28 mouse cellular contexts compared by ENCODE assay signal in genomic region chr5:132909056-132909455, GRCm38 (mm10).
DNase-seq lines count a peak whose midpoint lies in the region; ATAC-seq and TF ChIP-seq lines count a peak whose summit lies in the region.
"Had no signal": no experiment of that assay in that cellular context is flagged by ENCODE, and none has a peak within 500 bp of the region (broad histone marks: within the 10 kb centered on the region; RNA-seq: fewer than 3 reads in every experiment).

No protein-coding gene starts in this region.

- no peak overlapping the region for H3K9ac ChIP-seq in hindbrain, postnatal 0 days (replicated peaks; ENCODE audit: low read length)
- no peak overlapping the region for H3K9ac ChIP-seq in hindbrain, embryonic 13.5 days
- H3K9ac ChIP-seq: embryonic facial prominence, embryonic 15.5 days; forebrain, embryonic 13.5 days; hindbrain, embryonic 14.5 days; limb, embryonic 13.5 days; lung, embryonic 15.5 days; neural tube, embryonic 12.5 days had no signal

- H3K27me3 ChIP-seq in hindbrain, postnatal 0 days (ENCODE audit: insufficient read depth, low read length), result no peaks in the 10 kb centered on the region
- H3K27me3 ChIP-seq in hindbrain, embryonic 13.5 days, result no peaks in the 10 kb centered on the region
- H3K27me3 ChIP-seq: CH12.LX; embryonic facial prominence, embryonic 15.5 days; forebrain, embryonic 13.5 days; limb, embryonic 13.5 days; lung, embryonic 15.5 days; neural tube, embryonic 12.5 days had no signal

- no peaks in the 10 kb centered on the region for H3K36me3 ChIP-seq in hindbrain, postnatal 0 days (ENCODE audit: insufficient read depth, low read length)
- no peaks in the 10 kb centered on the region for H3K36me3 ChIP-seq in hindbrain, embryonic 13.5 days
- H3K36me3 ChIP-seq: embryonic facial prominence, embryonic 15.5 days; heart, embryonic 10.5 days; limb, embryonic 13.5 days; lung, embryonic 15.5 days; midbrain, embryonic 10.5 days; neural tube, embryonic 12.5 days had no signal

- H3K27ac ChIP-seq in hindbrain, postnatal 0 days, result no peak overlapping the region
- H3K27ac ChIP-seq in hindbrain, embryonic 13.5 days, result no peak overlapping the region
- H3K27ac ChIP-seq: embryonic facial prominence, embryonic 15.5 days; forebrain, embryonic 13.5 days; heart, embryonic 10.5 days; hindbrain, embryonic 14.5 days; limb, embryonic 13.5 days; lung, embryonic 15.5 days; midbrain, embryonic 10.5 days; neural tube, embryonic 12.5 days had no signal

- TF ChIP-seq POLR2A in brain, embryonic 14.5 days (IDR thresholded peaks at IDR 0.05; ENCODE audit: borderline replicate concordance, extremely low read depth, insufficient read depth, insufficient read length, poor library complexity, severe bottlenecking), result no peak

- peak; percentile 19 for DNase-seq in hindbrain, postnatal 0 days (ENCODE audit: low spot score)
- DNase-seq in brain, embryonic 14.5 days (ENCODE audit: low read depth), result peak; percentile 16
- peak; percentile 65 for DNase-seq in cerebellum, adult 9-10 months
- peak; percentile 19 to 37 for DNase-seq in cerebellum, postnatal 36 days
- DNase-seq: adrenal gland, adult 2 months; adrenal gland, postnatal 36 days; B cell, adult 2 months; gastrocnemius, postnatal 10 days; heart, postnatal 4 days; kidney, adult 11 months; kidney, postnatal 14 days; right cerebral cortex, postnatal 14 days had no signal

- H3K9me3 ChIP-seq in hindbrain, postnatal 0 days (ENCODE audit: low read length), result no peaks in the 10 kb centered on the region
- H3K9me3 ChIP-seq in hindbrain, embryonic 13.5 days, result no peaks in the 10 kb centered on the region
- H3K9me3 ChIP-seq: embryonic facial prominence, embryonic 15.5 days; forebrain, embryonic 13.5 days; heart, embryonic 10.5 days; limb, embryonic 13.5 days; lung, embryonic 15.5 days; midbrain, embryonic 10.5 days; neural tube, embryonic 12.5 days had no signal

- 0 out of 2 replicates have a peak, but pooled peaks cover 3% of the 10 kb centered on the region for H3K4me1 ChIP-seq in hindbrain, postnatal 0 days (ENCODE audit: insufficient read depth, low read length)
- H3K4me1 ChIP-seq in hindbrain, embryonic 13.5 days (replicated peaks), result no peaks in the 10 kb centered on the region
- H3K4me1 ChIP-seq: embryonic facial prominence, embryonic 15.5 days; heart, embryonic 10.5 days; limb, embryonic 13.5 days; lung, embryonic 15.5 days; neural tube, embryonic 12.5 days had no signal

- ATAC-seq in hindbrain, postnatal 0 days, result no peak
- no peak for ATAC-seq in hindbrain, embryonic 13.5 days (ENCODE audit: low FRiP score)
- ATAC-seq in CD4-positive, CD25-positive, alpha-beta regulatory T cell, adult 4 months, result no peak
- ATAC-seq: activated CD4-positive, CD25-positive, alpha-beta regulatory T cell, adult 4 months; forebrain, embryonic 13.5 days; inflammation-experienced regulatory T-cells, adult 6 months; midbrain, embryonic 16.5 days had no signal

- TF ChIP-seq CTCF in hindbrain, postnatal 0 days (IDR thresholded peaks at IDR 0.05; ENCODE audit: low read depth), result no peak
- no peak for TF ChIP-seq CTCF in brain, embryonic 14.5 days (IDR thresholded peaks at IDR 0.05; ENCODE audit: borderline replicate concordance, extremely low read depth, insufficient read depth, insufficient read length)

- H3K4me3 ChIP-seq in hindbrain, postnatal 0 days (ENCODE audit: low read length), result no peak overlapping the region
- H3K4me3 ChIP-seq in hindbrain, embryonic 13.5 days, result no peak overlapping the region
- H3K4me3 ChIP-seq: embryonic facial prominence, embryonic 15.5 days; forebrain, embryonic 13.5 days; heart, embryonic 10.5 days; limb, embryonic 13.5 days; lung, embryonic 15.5 days; midbrain, embryonic 10.5 days; myocyte; neural tube, embryonic 12.5 days had no signal

- no peak overlapping the region for H3K4me2 ChIP-seq in hindbrain, postnatal 0 days (ENCODE audit: low read depth, low read length)
- H3K4me2 ChIP-seq in hindbrain, embryonic 13.5 days, result no peak overlapping the region
- H3K4me2 ChIP-seq: embryonic facial prominence, embryonic 15.5 days; forebrain, embryonic 13.5 days; hindbrain, embryonic 14.5 days; limb, embryonic 13.5 days; liver, embryonic 11.5 days; lung, embryonic 15.5 days; neural tube, embryonic 12.5 days had no signal

- WGBS in hindbrain, postnatal 0 days, result 48% methylated on average over 2 of the region's 2 CpGs
- 78% methylated on average over 2 of the region's 2 CpGs for WGBS in hindbrain, embryonic 13.5 days
